Mouse (Mus musculus) neural tube, embryonic 14.5 days (tissue): ENCODE measurements at regions not wholly inside any gene's neighbourhood (a gene's known extent, or its start where the extent isn't known, plus 50 kb on each side); places are given as distances from the start of the nearest gene placed in this dataset.

Experiments
- ATAC-seq: fragments of 200-750 bp; cut with Nextera tagmentation; 2 replicates; pipeline ENCODE4 v1.8.0; 2017; ENCODE audit warnings: low read depth, mild to moderate bottlenecking, moderate TSS enrichment, moderate library complexity
- H3K27ac ChIP-seq: fragments of 300-500 bp; sonication (generic); 2 replicates; pipeline ENCODE4 v1.5.1; 2014; ENCODE audit warnings: low read depth, mild to moderate bottlenecking, control low read depth, low read length, moderate library complexity, mixed read lengths
- H3K27me3 ChIP-seq: fragments of 300-500 bp; sonication (generic); 2 replicates; pipeline ENCODE4 v1.6.1; 2014; ENCODE audit warnings: low read length; ENCODE audit not compliant: control insufficient read depth, insufficient read depth
- H3K36me3 ChIP-seq: fragments of 300-500 bp; sonication (generic); 2 replicates; pipeline ENCODE4 v1.6.1; 2014; ENCODE audit warnings: low read length, mixed read lengths; ENCODE audit not compliant: control insufficient read depth, insufficient read depth
- H3K4me1 ChIP-seq: fragments of 300-500 bp; sonication (generic); 2 replicates; pipeline ENCODE4 v1.6.1; 2014; ENCODE audit warnings: low read length; ENCODE audit not compliant: control insufficient read depth, insufficient read depth
- H3K4me2 ChIP-seq: fragments of 300-500 bp; sonication (generic); 2 replicates; pipeline ENCODE4 v1.6.1; 2014; ENCODE audit warnings: mild to moderate bottlenecking, low read depth, low read length, control low read depth
- H3K4me3 ChIP-seq: fragments of 300-500 bp; sonication (generic); 2 replicates; pipeline ENCODE4 v1.5.1; 2014; ENCODE audit warnings: low read depth, low read length, control low read depth, mixed read lengths
- H3K9ac ChIP-seq: fragments of 300-500 bp; sonication (generic); replicated peaks from 2 replicates; pipeline ENCODE4 v1.6.1; 2014; ENCODE audit warnings: low read depth, mild to moderate bottlenecking, control low read depth, low read length, mixed read lengths
- H3K9me3 ChIP-seq: fragments of 300-500 bp; sonication (generic); 2 replicates; pipeline ENCODE4 v1.6.1; 2016; ENCODE audit warnings: low read length; ENCODE audit not compliant: control insufficient read depth
- WGBS: fragments of 180-500 bp; shearing (Covaris S2); extraction: QIAGEN DNeasy Blood & Tissue Kit; methylation state at CpG from one replicate; pipeline ENCODE4 v1.1.7; 2014; 5-methylcytosine and 5-hydroxymethylcytosine counted together

DNA sequence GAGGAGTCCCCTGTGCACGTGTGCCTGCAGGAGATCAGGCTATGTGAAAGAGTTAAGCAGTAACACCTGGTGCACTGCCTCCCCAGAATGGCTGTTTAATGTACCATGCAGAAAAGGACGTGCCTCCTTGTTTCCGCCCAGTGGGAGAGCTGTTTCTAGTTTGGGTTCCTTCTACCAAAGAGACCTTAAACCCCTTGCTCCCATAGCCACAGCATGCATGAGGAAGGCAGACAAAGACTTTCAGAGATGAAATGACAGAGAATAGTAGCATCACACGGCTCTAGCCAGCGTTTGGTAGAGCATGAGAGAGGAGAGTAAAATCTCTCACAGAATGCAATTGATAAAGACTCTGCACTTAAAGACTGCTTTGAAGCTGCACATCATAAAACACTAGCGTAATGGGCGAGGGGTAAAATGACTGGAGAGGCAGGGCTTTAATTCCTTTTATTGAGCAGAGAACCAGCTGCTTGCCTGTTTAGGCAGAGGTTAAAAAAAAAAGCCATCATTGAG is 74.3 kb upstream of the Gbe1 start:
- WGBS = 5% methylated on average over 7 of the region's 7 CpGs
- Histone ChIP-seq H3K4me2 (peak overlapping the region; percentile 11; the same call in 1 of the 2 replicates), H3K9me3 (no peaks in the 10 kb centered on the region), H3K27ac (peak overlapping the region; percentile 4; the same call in 1 of the 2 replicates), H3K36me3 (no peaks in the 10 kb centered on the region), H3K4me3 (no peak overlapping the region), H3K9ac (no peak overlapping the region), H3K27me3 (no peaks in the 10 kb centered on the region), H3K4me1 (0 out of 2 replicates have a peak, but pooled peaks cover 7% of the 10 kb centered on the region)
- peak; percentile 39; the same call in 1 of the 2 replicates for ATAC-seq

DNA sequence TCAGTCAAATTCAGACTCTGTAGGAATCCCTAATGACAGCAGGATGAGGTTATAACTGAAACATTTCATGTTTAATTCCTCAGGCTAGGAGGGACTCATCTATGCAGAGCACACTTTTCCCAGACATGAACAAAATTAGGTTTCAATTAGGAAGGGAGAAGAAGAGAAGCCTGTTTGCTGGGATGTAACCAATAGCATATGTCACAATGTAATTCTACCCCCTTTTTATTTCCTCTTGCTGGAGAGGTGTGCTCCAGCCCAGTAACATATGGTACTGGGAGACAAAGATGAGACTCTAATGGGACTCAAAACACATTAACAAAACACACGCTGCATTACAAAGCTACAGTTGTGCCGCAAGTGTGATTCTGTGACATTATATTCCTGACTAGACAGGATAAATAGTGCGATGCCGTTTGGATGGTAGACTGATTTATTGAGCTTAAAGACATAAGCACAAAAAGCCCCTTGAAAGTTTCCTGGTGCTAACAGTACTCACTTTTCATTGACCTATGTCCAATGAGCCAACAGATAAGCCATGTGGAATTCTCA is 69.5 kb upstream of the Gbe1 start:
- Histone ChIP-seq H3K27me3 (no peaks in the 10 kb centered on the region), H3K4me3 (no peak overlapping the region), H3K4me1 (0 out of 2 replicates have a peak, but pooled peaks cover 7% of the 10 kb centered on the region), H3K27ac (no peak overlapping the region), H3K36me3 (no peaks in the 10 kb centered on the region), H3K4me2 (no peak overlapping the region), H3K9me3 (no peaks in the 10 kb centered on the region), H3K9ac (no peak overlapping the region)
- 0 out of 2 replicates have a peak, but pooled peaks have one; percentile 44 for ATAC-seq
- WGBS = 47% methylated on average over 4 of the region's 4 CpGs

DNA sequence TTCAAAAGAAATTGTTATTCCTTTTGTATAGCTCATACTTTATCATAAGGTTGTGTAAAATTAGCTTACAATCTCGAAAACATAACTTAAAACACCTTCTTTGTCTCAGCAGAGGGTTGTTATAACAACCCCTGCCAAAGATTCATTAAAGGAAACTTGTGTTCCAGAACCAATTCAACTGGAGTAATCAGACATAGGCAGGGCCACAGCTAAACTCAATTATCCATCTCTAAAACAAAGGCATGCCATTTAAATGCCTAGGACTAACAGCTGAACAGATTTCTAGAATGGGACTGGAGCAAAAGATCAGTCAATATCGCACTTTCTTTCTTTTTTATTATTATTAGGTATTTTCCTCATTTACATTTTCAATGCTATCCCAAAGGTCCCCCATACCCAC is 68.8 kb upstream of the Gbe1 start:
- WGBS = 77% methylated on average over 2 of the region's 2 CpGs
- Histone ChIP-seq H3K4me1 (0 out of 2 replicates have a peak, but pooled peaks cover 3% of the 10 kb centered on the region), H3K36me3 (no peaks in the 10 kb centered on the region), H3K4me2 (no peak overlapping the region), H3K4me3 (no peak overlapping the region), H3K9ac (no peak overlapping the region), H3K27ac (no peak overlapping the region), H3K9me3 (no peaks in the 10 kb centered on the region), H3K27me3 (no peaks in the 10 kb centered on the region)
- ATAC-seq = no peak

DNA sequence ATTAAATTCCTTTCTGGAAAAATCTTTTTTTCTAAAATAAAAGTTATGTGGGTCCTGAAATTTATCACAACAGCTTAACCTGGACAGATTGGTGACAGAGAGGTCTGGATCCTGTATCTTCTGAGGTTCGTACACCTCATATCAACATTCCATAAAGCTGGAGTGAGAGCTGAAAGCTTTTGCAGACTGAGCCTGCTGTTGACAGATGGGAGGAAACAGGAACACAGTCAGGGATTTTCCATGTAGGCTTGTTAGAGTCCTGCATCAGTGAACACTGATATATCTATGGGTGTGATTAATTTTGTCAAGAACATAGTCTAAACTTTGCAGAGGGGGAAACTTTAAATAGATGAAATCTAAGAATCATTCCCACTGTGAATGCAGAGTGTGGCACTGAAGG is 54.4 kb upstream of the Gbe1 start:
- H3K27ac ChIP-seq = no peak overlapping the region
- WGBS = 88% methylated on average over 1 of the region's 1 CpGs
- H3K4me1 ChIP-seq = no peaks in the 10 kb centered on the region
- ATAC-seq = no peak
- no peak overlapping the region for H3K9ac ChIP-seq
- H3K36me3 ChIP-seq = no peaks in the 10 kb centered on the region
- H3K27me3 ChIP-seq = no peaks in the 10 kb centered on the region
- H3K4me2 ChIP-seq = no peak overlapping the region
- no peaks in the 10 kb centered on the region for H3K9me3 ChIP-seq
- H3K4me3 ChIP-seq = no peak overlapping the region

DNA sequence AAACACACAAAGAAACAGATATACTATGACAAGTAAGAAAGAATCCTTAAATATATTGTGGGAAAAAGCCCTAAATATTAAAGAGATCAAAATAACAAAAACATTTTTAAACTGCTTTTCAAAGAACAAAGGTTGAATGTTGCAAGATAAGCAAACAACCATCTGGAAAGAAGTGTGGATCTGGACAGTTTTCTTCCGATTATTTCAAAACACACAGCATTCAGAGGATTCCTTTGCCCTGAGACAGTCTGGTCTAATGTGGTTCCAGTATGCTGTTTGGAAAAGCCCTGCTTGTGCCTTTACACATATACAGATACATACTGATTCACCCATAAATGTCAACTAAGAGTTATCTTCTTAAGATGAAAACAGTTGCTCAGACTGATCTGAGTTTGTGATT is 53.6 kb upstream of the Gbe1 start:
- Histone ChIP-seq H3K4me3 (no peak overlapping the region), H3K9ac (no peak overlapping the region), H3K27ac (no peak overlapping the region), H3K9me3 (no peaks in the 10 kb centered on the region), H3K4me1 (no peaks in the 10 kb centered on the region), H3K27me3 (no peaks in the 10 kb centered on the region), H3K4me2 (no peak overlapping the region), H3K36me3 (no peaks in the 10 kb centered on the region)
- 83% methylated on average over 1 of the region's 1 CpGs for WGBS
- ATAC-seq = no peak
